Mouse (Mus musculus) heart, adult 8-10 months (tissue): ENCODE data around the gene Tbc1d16. TPM values are rescaled to one million over a fixed set of nuclear protein-coding genes. Genes with fewer than 3 reads are reported as not detected.

Source experiments
- DNase-seq: peaks from one replicate; pipeline ENCODE4 v3.0.0; 2022; ENCODE audit warnings: low spot score
- total RNA-seq, 4 experiments: library from RNA; stranded (reverse); gene quantifications; 2 replicates each; pipeline ENCODE4 v1.2.4; 2022

Gene Tbc1d16
- total RNA-seq, 4 experiments from 2014 or later = 60.3 to 72.2 (median 64.4) TPM

DNA sequence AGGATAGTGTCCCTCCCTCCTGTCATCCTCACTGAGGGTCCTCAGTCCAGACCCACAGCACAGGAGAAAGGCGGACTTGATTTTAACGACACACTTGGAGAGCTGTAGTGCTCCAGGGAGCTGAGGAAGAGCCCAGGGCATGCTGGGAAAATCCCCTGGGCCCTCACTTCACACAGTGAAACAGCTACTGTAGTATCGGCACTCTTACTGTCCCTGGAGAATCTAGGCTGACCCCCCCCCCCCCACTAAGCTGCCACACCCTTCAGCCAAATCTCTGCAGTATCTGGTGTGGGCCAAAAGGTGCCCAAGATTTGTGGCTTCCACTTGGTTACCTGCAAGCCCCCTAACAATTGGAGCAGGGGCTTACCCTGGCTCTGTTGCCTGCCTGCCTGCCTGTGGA, 8.7 kb upstream of the Tbc1d16 start:
- no peak for DNase-seq

DNA sequence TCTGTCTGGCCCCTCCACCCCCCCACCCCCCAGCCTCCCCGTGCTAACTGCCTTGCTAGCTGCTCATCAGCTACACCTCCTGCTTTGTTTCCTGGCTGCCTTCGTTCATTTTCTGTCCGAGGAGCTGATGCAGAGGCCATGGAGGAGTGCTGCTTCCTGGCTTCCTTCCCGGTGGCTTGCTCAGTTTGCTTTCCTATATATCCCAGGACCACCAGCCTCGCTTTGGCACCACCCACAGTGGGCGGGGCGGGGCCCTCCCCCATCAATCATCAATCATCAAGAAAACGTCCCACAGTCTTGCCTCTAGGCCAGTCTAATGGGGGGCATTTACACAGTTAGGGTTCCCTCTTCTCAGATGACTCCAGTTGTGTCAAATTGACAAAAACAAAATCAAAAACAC, 8.1 kb upstream of the Tbc1d16 start:
- DNase-seq = no peak

DNA sequence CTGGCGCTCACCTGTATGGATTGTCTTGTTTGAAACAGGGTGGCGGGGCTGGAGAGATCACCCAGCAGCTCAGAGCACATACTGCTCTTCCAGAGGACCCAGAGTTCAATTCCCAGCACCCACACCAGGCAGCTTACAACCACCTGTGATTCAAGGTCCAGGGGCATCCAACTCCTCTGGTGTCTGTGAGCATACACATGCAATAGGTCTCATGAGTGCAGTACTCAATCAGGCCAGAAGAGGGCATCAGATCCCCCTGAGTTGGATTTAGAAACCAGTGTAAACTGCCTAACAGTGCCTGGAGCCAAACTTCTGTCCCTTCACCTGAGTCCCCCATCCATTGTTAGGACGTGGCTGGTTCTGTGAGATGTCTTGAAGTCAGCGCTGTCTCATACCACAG, 7.3 kb upstream of the Tbc1d16 start:
- DNase-seq = no peak

DNA sequence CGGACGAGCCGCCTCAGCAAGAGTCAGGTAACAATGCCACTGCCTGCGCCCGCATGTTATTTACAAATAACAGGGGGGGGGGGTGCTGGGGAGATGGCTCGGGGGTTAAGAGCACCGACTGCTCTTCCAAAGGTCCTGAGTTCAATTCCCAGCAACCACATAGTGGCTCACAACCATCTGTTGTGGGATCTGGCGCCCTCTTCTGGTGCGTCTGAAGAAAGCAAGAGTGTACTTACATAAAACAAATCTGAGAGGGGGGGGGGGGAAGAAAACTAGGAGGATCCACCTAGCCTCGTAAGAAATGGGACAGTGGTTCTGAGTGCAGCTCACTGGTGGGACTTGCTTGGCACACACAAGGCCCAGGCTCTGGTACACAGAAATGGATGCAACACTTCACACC, 6.5 kb upstream of the Tbc1d16 start:
- no peak for DNase-seq

DNA sequence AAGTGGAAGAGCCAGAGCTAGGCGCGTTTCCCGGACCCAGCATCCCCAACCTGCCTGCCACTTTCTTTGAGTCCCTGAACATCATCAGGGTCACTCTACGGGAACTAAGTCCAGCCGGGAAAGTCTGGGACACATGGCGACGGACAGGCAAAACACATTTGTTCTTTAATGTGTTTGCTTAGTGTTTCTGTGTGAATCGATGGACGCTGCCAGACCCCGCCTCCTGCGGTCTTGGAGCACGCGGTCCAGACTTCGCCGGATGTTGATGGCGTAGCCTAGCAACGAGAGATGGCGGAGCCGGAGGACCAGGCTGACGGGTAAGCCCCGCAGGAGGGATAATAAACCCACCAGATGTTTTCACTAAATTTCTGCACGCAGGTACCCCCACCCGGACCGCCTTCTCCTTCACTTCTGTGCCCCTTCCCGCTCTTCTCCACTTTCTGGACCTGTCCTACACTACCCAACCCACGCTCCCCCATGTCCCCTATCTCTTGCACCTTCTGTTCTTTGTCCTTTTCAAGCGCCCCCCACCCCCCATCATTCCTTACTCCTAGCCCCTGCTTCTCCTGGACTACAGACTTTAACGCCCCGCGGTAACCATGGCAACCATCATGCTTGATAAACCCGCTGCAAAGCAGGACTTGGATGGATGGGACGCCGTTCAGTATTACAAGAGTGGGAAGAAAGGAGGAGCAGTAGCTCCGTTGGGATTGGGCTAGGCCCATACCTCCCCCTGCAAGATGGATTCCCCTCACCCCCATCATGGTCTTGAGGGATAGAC, 737 bp upstream of the Tbc1d16 start:
- peak; percentile 75 for DNase-seq

DNA sequence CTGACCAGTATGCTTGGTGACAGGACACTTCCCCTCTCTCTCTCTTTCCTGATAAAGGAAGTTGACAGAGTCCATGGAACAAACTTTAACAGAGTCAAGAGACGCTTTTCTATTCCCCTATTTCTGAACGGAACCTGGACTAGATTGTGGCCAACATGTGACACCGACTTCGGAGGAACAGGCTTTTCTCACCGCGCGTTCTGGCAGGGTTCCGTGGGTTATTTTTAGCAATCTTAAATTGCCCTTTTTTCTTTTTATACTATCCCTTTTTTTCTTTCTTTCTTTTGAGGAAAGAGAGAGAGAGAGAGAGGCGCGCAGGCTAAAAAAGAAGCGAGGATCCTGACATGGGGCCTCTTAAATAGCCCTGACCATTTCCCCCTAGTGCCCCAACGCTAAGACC, 708 bp downstream of the Tbc1d16 start:
- peak; percentile 33 for DNase-seq

DNA sequence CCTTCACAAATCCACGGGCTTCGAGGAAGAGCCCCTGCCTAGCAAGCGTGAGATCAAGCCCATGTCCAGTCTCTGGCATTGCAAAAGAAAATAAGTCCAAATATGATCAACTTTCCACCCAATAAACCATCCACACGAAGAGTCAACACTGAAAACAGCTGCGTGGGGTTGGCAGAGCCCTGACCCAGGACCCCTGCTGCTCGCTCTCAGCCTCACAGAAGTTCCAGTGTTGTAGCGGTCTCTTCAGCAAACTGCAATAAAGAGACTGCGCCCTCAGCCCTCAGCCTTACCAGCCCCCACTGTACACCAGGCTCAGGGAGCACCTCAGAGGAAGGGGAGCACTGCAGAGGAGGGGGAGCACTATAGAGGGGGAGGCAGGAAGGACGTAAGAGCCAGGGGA, 2.7 kb downstream of the Tbc1d16 start:
- DNase-seq = no peak

DNA sequence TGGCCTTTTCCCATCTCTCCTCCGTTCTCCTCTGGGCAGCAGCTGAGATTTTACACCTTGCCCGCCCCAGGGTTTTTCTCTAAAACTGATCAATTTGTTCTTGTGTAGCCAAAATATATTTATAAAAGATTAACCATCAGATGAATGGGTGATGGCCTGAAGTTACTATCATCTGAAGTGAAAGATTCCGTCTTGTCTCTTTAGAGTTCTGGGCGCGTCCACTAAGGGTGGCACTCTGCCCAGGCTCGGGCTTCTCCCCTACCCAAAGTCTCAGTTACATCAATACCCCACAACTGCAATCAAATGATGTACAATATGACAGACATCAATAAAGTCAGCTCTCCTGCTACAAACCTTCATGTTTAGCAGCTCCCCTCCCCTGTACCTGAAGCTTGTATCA, 3.4 kb downstream of the Tbc1d16 start:
- DNase-seq = no peak

DNA sequence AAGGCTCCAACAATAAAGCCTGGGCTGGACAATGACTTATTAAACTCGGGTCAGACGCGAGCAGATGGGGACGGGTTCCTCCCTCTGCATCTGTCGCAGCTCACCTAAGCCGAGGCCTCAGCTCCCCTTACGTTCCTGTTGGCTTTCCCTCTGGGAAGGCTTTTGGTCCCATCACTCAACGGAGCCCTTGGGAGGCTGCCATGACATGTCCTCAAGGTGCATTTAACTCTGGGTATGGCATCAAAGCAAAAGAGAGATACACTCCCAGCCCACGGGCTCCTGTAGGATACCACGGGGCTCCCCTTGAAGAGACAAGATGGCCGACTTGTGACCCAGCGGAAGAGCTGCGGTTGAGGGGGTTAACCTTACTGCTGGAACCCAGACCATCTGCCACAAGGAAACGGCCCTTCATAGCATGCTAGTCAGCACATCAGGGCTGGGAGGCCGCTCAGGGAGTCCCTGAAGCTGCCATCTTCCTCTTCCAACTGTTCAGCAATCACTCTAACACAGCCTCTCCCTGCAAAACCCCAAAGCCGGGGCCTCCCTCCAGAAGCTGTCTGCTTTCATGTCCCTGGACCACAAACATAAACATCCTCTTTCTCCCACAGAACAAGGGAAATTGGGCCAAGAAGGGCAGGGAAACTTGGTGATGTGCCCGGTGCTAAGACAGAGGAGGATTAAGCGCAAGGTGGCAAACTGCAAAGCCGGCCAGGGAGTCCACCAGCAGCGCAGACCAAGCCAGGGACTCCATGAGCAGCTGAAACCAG, 5.0 kb downstream of the Tbc1d16 start:
- DNase-seq = no peak

DNA sequence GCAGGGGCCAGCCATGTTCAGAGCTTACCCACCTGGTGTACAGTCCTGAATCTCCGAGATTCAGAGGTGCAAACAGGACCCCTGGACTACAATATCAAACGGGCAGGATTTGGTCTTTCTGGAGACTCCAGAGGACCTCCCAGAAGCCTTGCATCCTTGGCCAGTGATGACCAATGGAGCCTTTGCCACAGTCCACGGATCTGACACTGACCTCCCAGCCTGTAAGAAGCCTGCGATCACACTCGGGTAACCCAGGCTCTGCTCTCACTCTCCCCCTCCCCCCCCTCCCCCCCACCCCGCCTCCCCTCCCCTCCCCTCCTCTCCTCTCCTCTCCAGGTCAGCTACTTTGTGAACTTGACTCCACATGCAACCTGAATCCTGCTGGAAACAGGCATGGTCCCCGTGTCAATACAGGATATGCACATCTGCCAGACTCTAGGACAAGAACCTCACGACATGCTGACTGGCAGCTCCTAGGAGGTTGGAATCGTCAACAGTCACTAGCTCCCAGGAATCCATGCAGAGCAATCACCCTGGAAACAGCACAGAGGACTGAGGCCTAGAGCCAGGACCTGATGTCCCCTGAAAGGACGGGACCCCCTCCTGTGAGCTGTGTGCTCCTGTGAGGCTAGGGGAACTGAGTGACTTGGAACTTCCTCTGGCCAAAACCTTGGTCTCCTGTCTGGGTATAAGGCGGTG, 6.3 kb downstream of the Tbc1d16 start:
- DNase-seq = no peak

DNA sequence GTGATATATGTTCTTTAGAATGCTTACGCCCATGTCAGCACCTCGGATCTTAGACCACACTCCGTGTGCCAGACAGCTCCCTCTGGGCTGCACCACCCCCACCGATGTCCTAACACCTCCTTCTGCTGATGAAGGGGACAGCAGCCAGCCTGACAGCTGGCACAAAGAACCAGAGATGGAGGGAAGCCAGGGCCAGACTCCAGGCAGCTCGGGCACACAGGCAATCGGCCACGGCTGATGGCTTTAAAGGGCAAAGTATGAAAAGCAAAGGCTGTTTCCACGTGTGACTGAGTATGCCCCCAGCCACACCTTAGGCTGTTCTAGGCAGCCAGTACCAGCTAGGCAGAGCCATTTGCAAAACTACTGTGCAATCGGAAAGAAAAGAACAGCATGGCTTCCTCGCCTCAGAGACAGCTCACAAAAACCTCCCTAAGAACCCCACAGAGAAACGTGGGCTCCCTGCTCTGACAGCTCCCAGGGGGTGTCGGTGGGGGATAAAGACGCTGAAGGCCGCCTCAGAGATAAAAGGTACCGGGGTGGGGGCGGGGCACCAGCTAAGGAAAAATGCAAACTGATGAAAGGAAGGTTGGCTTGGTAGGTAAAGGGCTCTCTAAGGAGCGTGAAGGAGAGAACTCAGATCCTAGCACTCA, 8.4 kb downstream of the Tbc1d16 start:
- DNase-seq = peak; percentile 61

DNA sequence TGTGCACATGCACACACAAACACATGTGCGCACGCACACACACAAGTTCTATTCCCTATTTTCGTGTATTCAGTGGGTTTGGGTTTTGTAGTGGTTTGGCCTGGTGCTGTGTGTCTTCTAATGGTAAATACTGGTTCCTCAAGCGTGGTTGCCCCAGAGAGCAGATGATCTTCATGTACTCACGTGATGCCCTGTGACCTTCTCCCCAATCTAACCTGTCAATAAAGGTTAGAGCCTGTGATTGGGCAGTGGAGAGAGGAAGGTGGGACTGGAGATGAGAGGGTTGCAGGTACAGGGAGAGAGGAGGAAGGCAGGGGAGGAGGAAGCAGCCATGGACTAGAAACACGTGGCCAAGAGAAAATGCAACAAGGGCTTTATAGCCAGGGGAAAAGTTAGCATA, 10.4 kb downstream of the Tbc1d16 start:
- no peak for DNase-seq

DNA sequence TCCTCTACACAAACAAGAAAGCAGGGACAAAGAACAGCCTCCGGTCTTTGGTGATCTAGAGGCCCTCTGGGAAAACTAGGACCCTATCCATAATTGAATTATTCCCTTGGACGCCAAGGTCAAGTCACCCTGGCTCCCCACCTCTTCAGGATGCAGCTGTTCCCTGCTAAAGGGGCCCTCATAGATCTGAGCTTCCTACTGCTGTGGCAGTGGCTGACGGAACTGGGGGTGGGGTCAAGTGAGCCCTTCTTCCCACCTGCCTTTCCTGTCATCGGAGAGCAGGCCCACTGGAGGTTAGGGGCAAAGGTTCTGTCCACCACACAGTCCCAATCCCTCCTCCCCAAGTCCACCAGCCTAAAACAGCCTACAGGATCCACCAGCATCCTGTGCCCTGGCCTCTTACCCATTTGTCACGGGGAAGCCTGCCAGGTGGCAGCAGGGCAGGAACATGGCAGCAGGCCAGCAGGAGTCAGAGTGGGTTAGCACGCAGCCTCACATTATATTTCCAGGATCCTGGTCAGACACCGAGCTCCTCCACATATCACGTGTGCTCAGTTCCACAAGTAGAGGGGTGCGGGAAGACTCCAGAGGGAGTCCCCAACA, 12.3 kb downstream of the Tbc1d16 start:
- DNase-seq = peak; percentile 69

DNA sequence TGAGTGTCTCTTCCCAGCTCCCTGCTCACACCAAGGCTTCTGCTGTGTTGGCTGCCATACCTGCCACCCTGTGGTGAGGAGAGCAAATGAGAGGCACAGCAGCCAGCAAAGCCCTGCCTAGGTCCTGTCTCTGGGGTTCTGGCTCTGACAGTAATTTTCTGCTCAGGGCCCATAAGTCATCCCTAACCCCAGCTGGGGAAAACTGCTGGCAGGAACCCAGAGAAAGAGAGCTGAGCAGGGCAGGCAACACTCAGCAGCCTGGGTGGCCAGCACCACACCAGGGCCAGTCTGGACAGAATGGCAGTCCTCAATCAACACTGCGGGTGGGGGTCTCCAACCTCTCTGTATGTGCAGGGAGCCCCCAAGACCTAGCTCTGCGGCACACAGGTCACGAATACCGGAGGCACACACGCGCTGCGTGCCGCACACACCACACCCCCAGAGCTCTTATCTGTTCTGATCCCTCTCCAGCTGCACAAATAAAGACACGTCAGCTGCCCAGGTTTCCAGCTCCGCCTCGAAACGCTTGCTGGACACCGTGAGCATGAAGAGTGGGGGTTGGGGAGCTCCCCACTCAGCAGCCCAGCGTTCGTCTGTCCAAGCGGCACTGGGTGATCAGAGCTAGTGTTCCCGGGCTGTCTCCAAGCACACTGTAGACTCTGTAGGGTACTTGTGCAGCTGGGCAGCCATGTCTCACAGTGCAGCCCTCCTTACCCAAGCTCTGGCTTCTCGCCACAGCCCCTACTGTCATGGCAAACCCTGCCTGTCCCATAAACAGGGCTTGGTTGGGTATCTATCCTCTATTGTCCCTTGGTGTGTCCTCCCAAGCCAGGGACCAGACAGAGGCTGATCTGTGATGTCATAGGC, 13.0 kb downstream of the Tbc1d16 start:
- DNase-seq = peak; percentile 65

DNA sequence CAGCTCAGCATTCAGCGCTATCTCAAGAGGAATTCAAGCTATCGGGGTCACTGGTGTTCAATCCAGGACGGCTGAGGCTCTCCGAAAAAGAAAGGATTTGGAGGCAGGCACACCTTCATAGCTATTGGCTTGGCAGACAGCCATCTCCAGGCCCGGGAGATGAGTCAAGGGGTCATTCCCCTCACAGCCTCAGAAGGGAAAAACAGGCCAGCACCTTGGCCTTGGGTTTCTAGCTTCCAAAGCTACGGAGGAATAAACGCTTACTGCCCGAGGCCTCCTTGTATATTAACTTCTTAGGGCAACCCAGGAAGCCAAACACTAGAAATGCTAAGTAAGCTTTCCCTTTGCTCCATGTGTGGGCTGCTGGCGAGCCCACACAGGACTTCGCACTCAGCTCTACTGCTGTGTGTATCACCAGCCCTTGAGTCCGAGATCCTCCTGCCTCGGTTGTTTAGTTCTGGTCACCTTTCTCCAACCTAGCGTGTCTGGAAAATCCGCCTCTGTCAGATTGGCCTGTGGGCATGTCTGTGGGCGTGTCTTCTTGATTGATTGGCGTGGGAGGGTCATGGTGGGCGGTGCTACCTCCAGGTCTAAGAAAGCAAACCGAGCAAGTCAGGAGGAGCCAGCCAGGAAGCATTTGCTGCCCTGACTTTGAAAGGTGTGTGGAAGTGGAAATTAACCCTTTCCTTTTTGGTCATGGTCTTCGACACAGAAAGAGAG, 15.0 kb downstream of the Tbc1d16 start:
- DNase-seq = no peak

DNA sequence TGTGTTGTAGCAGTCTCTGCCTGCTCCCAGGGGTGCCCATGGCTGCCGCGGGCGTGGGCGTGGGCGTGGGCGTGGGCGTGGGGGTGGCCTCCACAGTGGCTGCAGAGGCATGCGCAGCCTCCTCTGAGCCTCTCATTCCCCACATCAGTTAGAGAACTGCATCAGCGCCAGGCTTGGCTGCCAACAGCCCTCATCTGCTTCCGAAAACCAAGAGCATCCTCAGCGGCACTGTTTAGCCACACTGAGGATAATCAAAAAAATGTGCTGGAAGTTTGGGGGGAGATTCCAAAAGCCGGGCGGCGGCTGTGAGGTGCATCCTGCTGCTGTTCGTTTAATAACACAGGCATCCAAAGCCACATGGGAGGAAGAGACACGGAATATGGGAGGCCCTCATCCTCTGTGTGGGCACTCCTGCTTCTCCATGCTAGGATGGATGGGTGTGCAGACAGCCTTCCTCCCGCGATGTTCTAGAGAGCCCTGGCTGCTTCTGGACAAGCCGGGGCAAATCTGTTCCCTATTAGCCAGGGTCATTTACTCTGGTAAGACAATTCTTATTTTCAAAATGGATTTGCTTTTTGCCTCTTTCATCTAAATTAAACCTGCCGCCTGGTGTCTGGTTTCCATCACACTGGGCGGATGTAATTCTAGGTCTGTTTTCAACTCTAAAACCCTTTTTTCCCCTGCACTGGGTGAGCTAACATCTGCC, 16.5 kb downstream of the Tbc1d16 start:
- DNase-seq = no peak

DNA sequence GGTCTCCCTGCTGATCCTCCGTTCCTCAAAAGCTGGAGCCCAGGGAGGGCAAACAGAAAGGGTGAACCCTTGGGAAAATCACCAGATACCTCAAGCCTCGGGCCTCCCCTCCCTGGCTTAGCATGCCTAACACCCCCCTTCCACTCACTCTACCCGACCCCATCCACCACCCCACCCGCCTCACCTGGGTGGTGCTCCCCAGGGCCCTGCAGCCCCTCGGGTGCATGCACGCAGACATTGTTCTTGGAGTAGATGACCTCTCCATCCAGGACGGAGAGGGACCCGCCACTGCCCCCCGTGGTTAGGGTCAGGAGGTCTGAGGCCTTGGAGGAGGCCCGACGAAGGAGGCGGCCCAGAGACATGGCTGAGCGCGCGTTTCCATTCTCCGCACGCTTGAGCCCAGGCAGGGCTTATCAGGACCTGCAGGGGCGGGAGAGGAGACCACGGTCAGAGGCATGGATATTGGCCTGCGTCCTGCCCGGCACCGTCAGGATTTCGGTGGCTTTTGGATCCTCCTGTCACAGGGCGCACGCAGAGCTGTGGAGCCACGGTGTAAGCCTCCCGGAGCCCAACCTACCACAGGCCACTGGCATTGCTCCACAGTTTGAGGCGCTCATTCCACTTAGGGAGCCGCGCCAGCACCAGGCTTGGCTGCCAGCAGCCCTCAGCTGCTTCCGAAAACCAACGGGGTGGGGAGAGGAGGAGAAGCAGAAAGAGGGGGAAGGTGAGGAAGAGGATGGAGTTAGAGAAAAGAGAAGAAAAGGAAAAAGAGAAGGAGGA, 17.8 kb downstream of the Tbc1d16 start:
- peak; percentile 73 for DNase-seq

DNA sequence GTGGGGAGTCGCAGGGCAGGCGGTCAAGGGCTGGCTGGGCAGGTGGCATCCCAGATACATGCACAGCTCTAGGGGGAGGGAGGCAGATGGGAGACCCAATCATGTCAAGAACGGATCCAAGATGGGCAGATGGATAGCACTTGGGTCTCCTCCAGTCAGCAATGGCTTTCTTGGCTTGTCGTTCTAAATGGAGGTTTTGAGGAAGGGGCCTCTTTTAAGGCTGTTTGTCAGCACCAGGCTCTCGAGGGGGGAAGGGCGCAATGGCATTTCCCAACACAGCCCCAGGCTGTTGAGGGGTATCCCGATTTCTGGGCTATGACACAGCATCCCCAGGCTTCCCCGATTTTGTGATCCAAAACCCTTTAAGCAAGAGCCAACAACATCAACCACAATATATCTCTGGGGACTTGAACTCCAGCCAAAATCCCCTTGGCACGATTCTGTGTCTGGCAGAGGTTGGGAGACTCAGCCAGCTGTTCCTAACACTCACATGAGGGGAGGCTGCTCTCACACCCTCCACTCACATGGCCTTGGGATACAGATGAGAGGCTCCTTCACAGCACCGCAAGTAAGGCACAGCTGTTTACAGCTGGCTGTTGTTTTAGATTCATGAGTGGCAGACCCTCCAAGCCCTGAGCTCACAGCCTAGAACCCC, 18.8 kb downstream of the Tbc1d16 start:
- peak; percentile 78 for DNase-seq
